Mouse (Mus musculus) heart, embryonic 16.5 days (tissue): Measurements from ENCODE around the gene Cabp4. TPM values are rescaled to one million over a fixed set of nuclear protein-coding genes. Genes with fewer than 3 reads are reported as not detected.

Experiments used
- ATAC-seq: fragments of 200-750 bp; cut with Nextera tagmentation; replicated peaks from 2 replicates; pipeline ENCODE4 v1.8.0; 2017; ENCODE audit warnings: moderate number of reproducible peaks; ENCODE audit not compliant: insufficient read depth, low FRiP score; ENCODE audit errors: extremely low read depth
- H3K27ac ChIP-seq: fragments of 300-500 bp; sonication (generic); 2 replicates; pipeline ENCODE4 v1.5.1; 2014; ENCODE audit warnings: mild to moderate bottlenecking, low read length, control low read depth, moderate library complexity
- H3K27me3 ChIP-seq: fragments of 300-500 bp; sonication (generic); 2 replicates; pipeline ENCODE4 v1.6.1; 2014; ENCODE audit warnings: low read length, mixed read lengths; ENCODE audit not compliant: control insufficient read depth, insufficient read depth
- H3K36me3 ChIP-seq: fragments of 300-500 bp; sonication (generic); 2 replicates; pipeline ENCODE4 v1.6.1; 2014; ENCODE audit not compliant: control insufficient read depth, insufficient read depth
- H3K4me1 ChIP-seq: fragments of 300-500 bp; sonication (generic); 2 replicates; pipeline ENCODE4 v1.6.1; 2014; ENCODE audit warnings: low read length, mixed read lengths; ENCODE audit not compliant: control insufficient read depth, insufficient read depth
- H3K4me2 ChIP-seq: fragments of 300-500 bp; sonication (generic); 2 replicates; pipeline ENCODE4 v1.6.1; 2014; ENCODE audit warnings: low read depth, mild to moderate bottlenecking, control low read depth, low read length
- H3K4me3 ChIP-seq: fragments of 300-500 bp; sonication (generic); 2 replicates; pipeline ENCODE4 v1.5.1; 2014; ENCODE audit warnings: mild to moderate bottlenecking, control low read depth, low read length
- H3K9ac ChIP-seq: fragments of 300-500 bp; sonication (generic); 2 replicates; pipeline ENCODE4 v1.6.1; 2014; ENCODE audit warnings: low read length, control low read depth
- H3K9me3 ChIP-seq: fragments of 300-500 bp; sonication (generic); replicated peaks from 2 replicates; pipeline ENCODE4 v1.6.1; 2016; ENCODE audit warnings: low read length; ENCODE audit not compliant: control insufficient read depth
- WGBS: fragments of 180-500 bp; shearing (Covaris S2); extraction: QIAGEN DNeasy Blood & Tissue Kit; methylation state at CpG from one replicate; pipeline ENCODE4 v1.1.7; 2014; 5-methylcytosine and 5-hydroxymethylcytosine counted together
- polyA plus RNA-seq: library from polyadenylated mRNA; unstranded; fragments of >200 nt; fragmentation: Nextera tagmentation; extraction: Ambion mirVana; gene quantifications from 2 replicates; pipeline ENCODE4 v1.2.1, GENCODE M21; 2015

Cabp4 gene
- 0.11 TPM in 1 of 2 replicates, not detected in the other for polyA plus RNA-seq

DNA sequence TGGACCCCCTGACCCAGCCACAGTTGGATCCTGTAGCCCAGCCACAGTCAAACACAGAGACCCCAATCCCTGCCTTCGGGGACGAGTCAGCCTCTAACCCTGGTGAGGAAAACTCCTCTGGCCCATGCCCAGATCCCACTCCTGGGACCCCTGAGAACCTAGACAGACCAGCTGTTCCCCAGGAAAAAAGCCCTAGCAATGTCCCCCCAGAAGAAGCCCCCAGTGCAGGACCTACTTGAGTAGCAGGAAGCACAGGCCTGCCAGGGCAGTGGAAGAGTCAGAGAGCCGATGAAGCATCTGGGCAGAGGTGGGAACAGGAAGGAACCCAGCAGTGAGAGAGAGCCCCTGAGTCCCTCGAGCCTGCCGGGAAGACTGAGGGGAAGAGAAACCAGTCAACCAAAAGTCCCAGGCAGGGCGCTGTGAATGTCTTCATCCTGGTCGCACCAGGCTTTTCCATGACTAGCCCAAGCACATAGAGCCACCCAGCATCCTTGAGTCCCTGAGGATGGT, at the start of gene Cabp4:
TSS of gene Cabp4 (minus strand) at position 275 of the 510 bp plus-strand sequence.
- no peak within 1 kb of the TSS for H3K4me2 ChIP-seq
- ATAC-seq: no peak
- no peak within 1 kb of the TSS for H3K9ac ChIP-seq
- no peaks in the 10 kb centered on the region for H3K36me3 ChIP-seq
- no peak within 1 kb of the TSS for H3K4me3 ChIP-seq
- no peaks in the 10 kb centered on the region; the same call in 1 of the 2 replicates for H3K9me3 ChIP-seq
- no peaks in the 10 kb centered on the region for H3K27me3 ChIP-seq
- 71% methylated on average over 7 of the region's 7 CpGs for WGBS
- H3K4me1 ChIP-seq: peaks cover 1% of the 10 kb centered on the region; the same call in 1 of the 2 replicates
- peak within 1 kb of the TSS; percentile 60 for H3K27ac ChIP-seq

DNA sequence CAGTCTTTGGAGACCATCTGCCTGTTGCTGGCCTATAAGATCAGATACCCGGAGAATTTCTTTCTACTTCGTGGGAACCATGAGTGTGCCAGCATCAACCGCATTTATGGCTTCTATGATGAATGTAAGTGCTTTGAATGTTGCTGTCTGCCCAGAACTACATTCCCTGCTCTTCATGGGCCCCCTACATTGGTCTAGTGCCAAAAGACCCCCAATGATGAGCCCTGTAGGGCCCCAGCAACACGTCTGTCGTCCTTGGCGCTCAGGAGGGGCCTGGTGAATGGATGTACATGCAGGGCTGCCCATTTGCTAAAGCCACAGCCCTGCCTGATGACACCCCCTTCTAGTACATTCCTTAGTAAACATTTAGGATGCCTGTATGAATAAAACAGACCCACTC, 49.3 kb upstream of the Cabp4 start:
- Histone ChIP-seq H3K9ac (peak overlapping the region; percentile 99), H3K36me3 (peaks cover 34% of the 10 kb centered on the region), H3K4me1 (peaks cover 27% of the 10 kb centered on the region), H3K4me3 (peak overlapping the region; percentile 95), H3K27ac (peak overlapping the region; percentile 96), H3K9me3 (no peaks in the 10 kb centered on the region), H3K4me2 (peak overlapping the region; percentile 98), H3K27me3 (no peaks in the 10 kb centered on the region)
- 48% methylated on average over 6 of the region's 6 CpGs for WGBS
- ATAC-seq: no peak

DNA sequence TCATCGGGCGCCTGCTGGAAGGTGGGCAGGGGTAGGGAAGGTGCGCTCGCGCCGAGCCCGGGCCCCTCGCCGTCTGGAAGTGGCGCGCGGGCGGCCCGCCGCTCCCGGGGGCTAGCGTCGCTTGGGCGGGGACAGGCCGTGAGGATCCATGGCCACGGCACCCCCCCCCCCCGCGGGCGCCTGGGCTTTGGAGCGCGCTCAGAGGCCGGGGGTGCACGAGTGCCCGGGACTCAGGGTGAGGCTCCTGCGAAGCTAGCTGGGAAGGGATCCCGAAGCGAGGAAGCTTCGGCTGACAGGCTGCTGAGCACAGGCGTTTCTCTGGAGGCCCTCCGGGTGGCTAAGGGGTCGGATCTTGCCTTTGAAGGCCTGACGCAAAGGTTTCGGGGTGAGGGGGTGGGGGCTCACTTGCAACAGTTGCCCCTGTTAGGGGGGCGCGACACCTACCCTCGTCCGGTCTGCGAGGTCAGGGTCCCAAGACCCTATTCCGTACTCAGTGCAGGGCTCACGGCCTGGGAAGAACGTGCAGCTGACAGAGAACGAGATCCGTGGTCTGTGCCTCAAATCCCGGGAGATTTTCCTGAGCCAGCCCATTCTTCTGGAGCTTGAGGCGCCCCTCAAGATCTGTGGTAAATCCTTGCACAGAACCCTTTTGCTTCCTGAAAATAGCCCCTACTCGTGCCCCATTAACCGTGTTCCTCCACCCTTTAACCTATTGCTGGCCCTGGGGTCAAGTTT, 48.6 kb upstream of the Cabp4 start:
- WGBS: under 1% methylated on average over 52 of the region's 52 CpGs
- Histone ChIP-seq H3K4me1 (peaks cover 32% of the 10 kb centered on the region), H3K27me3 (no peaks in the 10 kb centered on the region)

DNA sequence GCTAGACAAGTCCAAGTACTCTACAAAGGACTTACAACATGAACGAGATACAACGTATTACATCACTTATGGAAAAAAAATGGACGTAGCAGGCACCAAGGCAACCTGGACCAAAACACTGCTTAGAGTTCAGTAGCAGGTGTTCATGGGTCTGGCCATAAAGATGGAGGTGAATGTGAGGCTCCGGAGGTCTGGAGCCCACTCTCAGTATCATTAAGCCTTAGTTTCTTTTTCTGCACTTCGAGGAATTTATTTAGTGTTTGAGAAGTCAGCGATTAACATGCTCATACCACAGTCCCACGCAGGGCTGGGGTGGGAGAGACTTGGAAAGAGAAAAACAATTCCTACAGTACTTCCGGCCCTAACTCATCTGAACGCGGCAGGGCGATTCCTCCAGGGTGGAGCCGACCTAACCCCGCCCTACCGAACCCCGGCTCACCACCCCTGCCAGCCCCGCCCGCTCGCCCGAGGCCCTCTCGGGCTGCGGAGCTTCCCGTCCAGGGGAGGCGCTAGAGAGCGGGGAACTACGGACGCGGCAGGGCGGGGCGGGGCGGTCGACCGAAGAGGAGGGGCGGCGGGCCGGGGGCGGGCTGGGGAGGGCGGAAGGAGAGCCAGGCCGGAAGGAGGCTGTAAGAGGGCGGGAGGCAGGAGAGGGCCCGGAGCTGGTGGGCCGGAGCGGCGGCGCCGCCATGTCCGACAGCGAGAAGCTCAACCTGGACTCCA, 47.9 kb upstream of the Cabp4 start, which contains the start of gene Ppp1ca:
TSS of gene Ppp1ca (plus strand) at position 538 of the 723 bp plus-strand sequence.
- peaks cover 39% of the 10 kb centered on the region for H3K4me1 ChIP-seq
- H3K27ac ChIP-seq: peak within 1 kb of the TSS; percentile 96
- WGBS: 5% methylated on average over 42 of the region's 47 CpGs
- no peaks in the 10 kb centered on the region for H3K9me3 ChIP-seq
- H3K36me3 ChIP-seq: peaks cover 30% of the 10 kb centered on the region
- peak within 1 kb of the TSS; percentile 95 for H3K4me3 ChIP-seq
- H3K4me2 ChIP-seq: peak within 1 kb of the TSS; percentile 98
- peak; percentile 92 for ATAC-seq
- H3K27me3 ChIP-seq: no peaks in the 10 kb centered on the region
- H3K9ac ChIP-seq: peak within 1 kb of the TSS; percentile 99

More for the DNA sequence above, 48.6 kb upstream of the Cabp4 start:
- H3K4me3 ChIP-seq: peak overlapping the region; percentile 95
- H3K4me2 ChIP-seq: peak overlapping the region; percentile 98
- peaks cover 32% of the 10 kb centered on the region for H3K36me3 ChIP-seq
- peak overlapping the region; percentile 99 for H3K9ac ChIP-seq
- no peaks in the 10 kb centered on the region for H3K9me3 ChIP-seq
- peak; percentile 30 for ATAC-seq
- H3K27ac ChIP-seq: peak overlapping the region; percentile 96

DNA sequence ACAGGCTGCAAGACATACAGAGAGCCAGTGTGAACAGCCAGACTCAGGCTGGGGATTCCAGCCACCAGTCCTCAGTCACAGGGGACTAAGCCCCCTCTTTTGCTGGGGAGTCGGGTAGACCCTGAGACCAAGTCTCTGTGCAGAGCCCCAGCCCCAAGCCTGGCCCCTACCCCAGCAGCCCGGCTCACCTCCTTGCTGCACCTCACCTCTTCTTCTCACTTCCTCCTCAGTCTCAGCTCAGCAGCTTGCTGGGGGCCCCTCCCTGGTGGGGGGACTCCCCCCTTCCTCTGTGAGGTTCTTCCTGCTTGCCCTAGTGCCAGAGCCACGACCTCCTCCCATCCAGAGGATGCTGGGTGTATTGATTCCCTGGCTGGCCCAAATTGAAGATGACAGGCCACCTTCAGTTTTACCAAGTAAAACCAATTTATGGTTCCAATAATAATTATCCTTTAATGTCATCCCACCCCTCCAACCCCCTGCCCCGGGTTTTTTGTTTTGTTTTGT, 47.0 kb upstream of the Cabp4 start, which contains the start of gene Tbc1d10c:
TSS of gene Tbc1d10c (minus strand) at position 454 of the 504 bp plus-strand sequence.
- Histone ChIP-seq H3K4me2 (peak within 1 kb of the TSS; percentile 98), H3K4me3 (peak within 1 kb of the TSS; percentile 95), H3K4me1 (peaks cover 41% of the 10 kb centered on the region), H3K36me3 (peaks cover 27% of the 10 kb centered on the region), H3K9ac (peak within 1 kb of the TSS; percentile 99), H3K27ac (peak within 1 kb of the TSS; percentile 96), H3K9me3 (no peaks in the 10 kb centered on the region), H3K27me3 (no peaks in the 10 kb centered on the region)
- 39% methylated on average over 4 of the region's 4 CpGs for WGBS
- ATAC-seq: no peak

DNA sequence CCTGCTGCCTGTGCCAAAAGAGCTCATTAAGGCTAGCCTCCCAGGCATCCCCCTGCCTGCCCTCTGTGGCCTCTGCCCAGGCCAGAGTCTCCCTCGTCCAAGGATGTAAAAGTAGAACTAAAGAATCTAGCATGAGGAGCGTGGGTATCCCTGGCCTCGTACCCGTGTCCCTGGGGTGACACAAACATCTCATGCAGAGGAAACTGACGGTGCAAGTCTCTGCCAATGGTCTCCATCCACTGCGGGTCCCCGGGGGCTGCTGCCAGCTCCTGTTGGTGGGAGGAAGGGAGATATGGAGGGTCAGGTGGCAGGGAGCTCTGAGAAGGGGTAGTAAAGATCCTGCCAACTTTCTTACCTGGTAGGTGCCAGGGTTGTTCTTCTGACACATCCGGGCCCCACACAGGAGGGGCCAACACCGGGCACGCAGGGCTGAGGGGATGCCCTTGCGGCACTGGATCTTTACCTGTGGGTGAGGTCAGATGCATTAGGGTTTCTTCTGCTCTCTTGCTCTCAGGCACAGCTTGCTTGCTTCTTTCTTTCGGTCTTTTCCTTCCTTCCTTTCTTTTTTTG, 45.3 kb upstream of the Cabp4 start:
- Histone ChIP-seq H3K4me1 (peaks cover 45% of the 10 kb centered on the region), H3K27me3 (no peaks in the 10 kb centered on the region), H3K9me3 (no peaks in the 10 kb centered on the region), H3K9ac (no peak overlapping the region), H3K4me3 (no peak overlapping the region), H3K36me3 (peaks cover 10% of the 10 kb centered on the region), H3K4me2 (no peak overlapping the region), H3K27ac (no peak overlapping the region)
- 84% methylated on average over 12 of the region's 12 CpGs for WGBS
- ATAC-seq: no peak

DNA sequence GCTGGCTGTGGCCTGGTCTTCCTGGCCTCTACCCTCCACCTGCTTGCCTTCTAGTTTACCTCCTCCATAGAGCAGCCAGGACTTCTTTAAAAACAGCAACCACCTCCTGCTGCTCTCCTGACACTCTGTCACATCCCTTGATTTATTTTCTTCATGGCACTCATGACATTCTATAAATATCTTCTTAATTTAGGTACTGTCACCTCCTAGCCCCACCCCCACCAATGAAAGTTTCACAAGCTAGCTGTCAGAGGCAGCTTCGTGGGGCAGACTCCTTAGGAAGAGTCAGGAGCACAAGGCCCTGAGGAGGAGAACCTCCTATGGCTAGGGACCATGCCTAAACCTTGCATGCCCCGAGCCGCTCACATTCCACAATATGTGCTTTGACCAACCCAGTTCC, 43.5 kb upstream of the Cabp4 start:
- peak overlapping the region; percentile 54 for H3K27ac ChIP-seq
- no peaks in the 10 kb centered on the region for H3K27me3 ChIP-seq
- peak overlapping the region; percentile 34; the same call in 1 of the 2 replicates for H3K9ac ChIP-seq
- H3K36me3 ChIP-seq: no peaks in the 10 kb centered on the region
- H3K4me1 ChIP-seq: peaks cover 32% of the 10 kb centered on the region
- peak overlapping the region; percentile 18 for H3K4me2 ChIP-seq
- no peak overlapping the region for H3K4me3 ChIP-seq
- H3K9me3 ChIP-seq: no peaks in the 10 kb centered on the region
- no peak for ATAC-seq
- WGBS: 58% methylated on average over 3 of the region's 3 CpGs

DNA sequence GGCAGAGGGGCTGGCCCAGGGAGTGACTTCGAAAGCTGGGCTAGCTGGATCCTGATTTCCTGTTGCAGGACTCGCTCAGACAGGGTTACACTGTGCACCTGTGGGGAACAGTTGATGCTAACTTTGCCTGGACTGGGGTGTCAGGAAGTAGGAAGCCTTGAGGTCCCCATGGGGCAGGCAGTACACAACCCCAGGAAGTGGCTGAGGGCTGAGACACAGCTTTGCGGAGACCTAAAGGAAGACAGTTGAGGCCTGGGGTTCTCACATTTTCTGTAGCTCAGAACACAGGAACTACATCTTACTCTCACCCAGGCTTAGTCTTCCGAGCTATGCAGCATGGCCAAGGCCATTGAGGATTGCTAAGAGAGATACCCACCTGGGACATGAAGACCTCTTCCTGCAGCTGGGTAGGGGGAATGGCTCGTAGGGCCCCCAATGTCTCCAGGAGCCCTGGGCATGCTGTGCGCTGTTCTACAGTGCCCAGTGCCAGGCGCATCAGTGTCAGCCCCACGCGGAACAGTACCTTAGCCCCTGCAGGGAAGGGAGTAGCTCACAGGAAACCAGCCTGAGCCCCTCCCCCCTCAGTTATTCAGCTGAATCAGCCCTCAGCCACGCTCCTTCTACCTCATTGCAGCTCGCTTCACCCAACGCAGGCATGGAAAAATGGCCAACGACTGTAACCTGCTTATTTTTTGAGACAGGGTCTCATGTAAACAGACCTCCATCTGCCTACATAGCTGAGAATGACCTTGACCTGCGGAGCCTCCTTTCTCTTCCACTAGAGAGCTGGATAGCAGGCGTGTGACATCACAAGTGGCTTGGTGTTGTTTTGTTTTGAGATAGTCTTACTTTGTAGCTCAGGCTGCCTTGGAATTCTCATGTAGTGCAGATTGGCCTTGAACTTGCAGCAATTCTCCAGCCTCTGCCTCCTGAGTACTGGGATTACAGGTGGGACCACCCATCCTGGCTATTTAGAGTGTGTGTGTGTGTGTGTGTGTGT, 41.4 kb upstream of the Cabp4 start:
- ATAC-seq: peak; percentile 67
- Histone ChIP-seq H3K27me3 (no peaks in the 10 kb centered on the region), H3K9ac (no peak overlapping the region), H3K27ac (peak overlapping the region; percentile 77), H3K36me3 (no peaks in the 10 kb centered on the region), H3K4me2 (peak overlapping the region; percentile 22; the same call in 1 of the 2 replicates), H3K9me3 (no peaks in the 10 kb centered on the region), H3K4me1 (peaks cover 30% of the 10 kb centered on the region), H3K4me3 (no peak overlapping the region)
- 44% methylated on average over 15 of the region's 15 CpGs for WGBS
